Mouse (Mus musculus) megakaryocyte, embryonic 14.5 days (primary cell): ENCODE results near the gene Fos. TPM values are rescaled to one million over a fixed set of nuclear protein-coding genes. Genes with fewer than 3 reads are reported as not detected.

Experiments used
- H3K27me3 ChIP-seq: replicated peaks from 2 replicates; pipeline ENCODE3; 2012; ENCODE audit warnings: inconsistent platforms
- H3K36me3 ChIP-seq: replicated peaks from 2 replicates; pipeline ENCODE3; 2012; ENCODE audit warnings: low read length, inconsistent platforms, mixed read lengths
- H3K4me1 ChIP-seq: 2 replicates; pipeline ENCODE4 v1.6.1; 2012; ENCODE audit warnings: inconsistent platforms
- H3K4me3 ChIP-seq: replicated peaks from 2 replicates; pipeline ENCODE3; 2012; ENCODE audit warnings: moderate library complexity, mild to moderate bottlenecking, inconsistent platforms
- H3K9me3 ChIP-seq: 2 replicates; pipeline ENCODE4 v1.6.1; 2012; ENCODE audit warnings: inconsistent platforms
- FLI1 ChIP-seq: IDR thresholded peaks from 2 replicates; pipeline ENCODE4 v1.6.1; 2012; ENCODE audit warnings: low read length, inconsistent platforms, mixed read lengths
- GATA1 ChIP-seq: IDR thresholded peaks from 3 replicates; pipeline ENCODE4 v1.6.1; 2012; ENCODE audit warnings: mixed read lengths, low read length, inconsistent platforms, borderline replicate concordance
- polyA plus RNA-seq: library from polyadenylated mRNA; stranded (reverse); fragments of >175 nt; gene quantifications from 2 replicates; pipeline ENCODE4 v1.2.3, GENCODE M21; 2012; ENCODE audit warnings: low replicate concordance; ENCODE audit not compliant: insufficient read depth

The Fos gene
- polyA plus RNA-seq, 1 experiment, result 223 TPM

DNA sequence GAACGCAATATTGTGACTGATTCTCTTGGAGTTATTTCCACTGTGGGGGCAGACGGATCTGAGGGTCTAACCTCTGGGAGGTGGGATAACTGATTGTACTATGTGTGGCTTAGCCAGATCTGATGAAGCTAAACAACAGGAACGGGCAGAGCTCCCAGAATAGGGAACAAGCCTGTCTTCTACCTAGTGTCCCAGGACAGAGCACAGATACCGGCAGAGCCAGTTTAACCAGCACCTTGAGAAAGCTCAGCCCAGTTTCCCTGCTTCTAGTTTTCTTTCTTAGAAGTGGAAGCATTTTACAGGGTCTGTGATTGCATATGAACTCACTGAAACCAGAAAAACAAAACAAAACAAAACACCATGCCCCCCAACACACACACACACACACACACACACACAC lies 13.9 kb upstream of the Fos start:
- peaks cover 15% of the 10 kb centered on the region for H3K9me3 ChIP-seq
- H3K36me3 ChIP-seq, result no peaks in the 10 kb centered on the region
- peaks cover 38% of the 10 kb centered on the region for H3K4me1 ChIP-seq
- peaks cover 46% of the 10 kb centered on the region for H3K27me3 ChIP-seq
- no peak overlapping the region for H3K4me3 ChIP-seq
- TF ChIP-seq GATA1 (no peak), FLI1 (no peak)

DNA sequence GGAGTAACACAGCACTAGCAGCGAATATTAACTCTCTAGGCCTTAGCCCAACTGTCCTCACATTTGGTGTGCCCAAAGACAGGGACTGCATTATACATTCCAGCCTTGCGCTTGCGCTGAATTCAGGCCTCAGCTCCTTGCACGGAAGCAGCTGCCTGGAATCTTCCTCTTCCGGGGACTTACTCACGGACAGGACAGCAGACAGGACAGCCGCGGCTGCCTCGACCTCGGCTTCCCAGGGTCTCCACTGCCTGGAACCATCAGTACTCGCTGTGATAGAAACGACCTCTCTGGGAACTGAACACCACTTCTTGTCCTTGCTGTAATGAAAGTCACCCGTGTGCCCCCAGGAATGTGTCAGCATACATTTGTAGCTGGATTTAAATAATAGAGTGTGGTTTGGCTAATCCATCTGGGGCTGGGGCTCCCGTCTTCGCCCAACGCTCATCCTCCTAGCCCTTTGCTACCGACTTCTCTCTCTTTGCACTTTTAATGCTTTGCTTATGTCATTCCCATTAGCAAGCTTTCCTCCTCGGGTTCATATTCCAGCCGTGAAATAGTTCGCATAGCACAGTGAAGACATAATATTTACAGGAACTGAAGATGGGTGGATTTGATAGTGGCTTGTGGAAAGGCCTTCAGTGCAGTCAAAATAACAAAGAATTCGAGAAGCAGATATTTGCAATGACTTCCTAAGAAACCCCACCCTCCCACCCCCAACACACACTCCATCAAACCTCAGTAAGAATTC lies 11.6 kb upstream of the Fos start:
- peaks cover 15% of the 10 kb centered on the region for H3K9me3 ChIP-seq
- peaks cover 18% of the 10 kb centered on the region for H3K4me1 ChIP-seq
- no peak for TF ChIP-seq FLI1
- TF ChIP-seq GATA1, result no peak
- no peaks in the 10 kb centered on the region for H3K36me3 ChIP-seq
- no peak overlapping the region for H3K4me3 ChIP-seq
- H3K27me3 ChIP-seq, result peaks cover 57% of the 10 kb centered on the region

DNA sequence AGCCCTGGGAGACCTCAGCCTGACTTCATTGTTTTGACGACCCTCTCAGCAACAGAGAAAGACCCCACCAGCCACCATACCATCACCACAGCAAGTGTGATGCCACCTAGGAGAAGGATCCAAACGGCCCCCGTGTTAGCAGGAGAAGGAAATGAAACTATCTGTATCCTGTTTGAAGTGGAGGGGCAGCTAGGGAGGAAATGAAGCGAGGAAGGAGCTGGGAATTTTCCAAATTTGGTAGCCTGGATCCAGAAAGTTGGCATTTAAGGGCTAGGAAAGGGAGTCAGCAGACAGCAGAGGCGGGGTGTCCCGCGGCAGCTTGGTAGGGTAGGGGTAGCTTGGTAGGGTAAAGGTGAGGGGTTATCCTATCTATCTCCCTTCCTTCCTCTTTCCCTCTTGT lies 10.9 kb upstream of the Fos start:
- H3K4me1 ChIP-seq, result peaks cover 17% of the 10 kb centered on the region
- no peak overlapping the region for H3K4me3 ChIP-seq
- H3K36me3 ChIP-seq, result no peaks in the 10 kb centered on the region
- TF ChIP-seq FLI1 (no peak), GATA1 (no peak)
- peaks cover 59% of the 10 kb centered on the region for H3K27me3 ChIP-seq
- H3K9me3 ChIP-seq, result peaks cover 15% of the 10 kb centered on the region

DNA sequence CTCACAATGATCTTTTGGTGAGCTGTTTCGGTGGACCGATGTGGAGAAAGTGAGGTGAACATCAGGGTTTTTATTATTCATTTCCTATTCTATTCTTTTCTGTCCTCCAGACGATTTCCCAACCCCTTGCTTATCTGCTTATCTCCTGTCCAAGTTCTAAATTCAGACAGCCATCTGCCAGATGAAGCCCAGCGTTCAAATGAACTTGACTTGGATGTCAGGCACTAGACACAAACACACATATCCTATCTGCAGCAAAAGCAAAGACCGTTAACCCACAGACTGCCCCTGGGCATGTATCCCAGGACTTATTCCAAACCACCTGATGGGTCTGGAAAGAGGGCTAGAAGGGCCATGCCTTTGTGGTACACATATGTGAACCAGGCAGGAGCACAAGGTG lies 9.3 kb upstream of the Fos start:
- H3K9me3 ChIP-seq, result peaks cover 4% of the 10 kb centered on the region
- H3K27me3 ChIP-seq, result peaks cover 73% of the 10 kb centered on the region
- no peak for TF ChIP-seq FLI1
- TF ChIP-seq GATA1, result no peak
- H3K36me3 ChIP-seq, result no peaks in the 10 kb centered on the region
- peaks cover 29% of the 10 kb centered on the region for H3K4me1 ChIP-seq
- H3K4me3 ChIP-seq, result no peak overlapping the region

DNA sequence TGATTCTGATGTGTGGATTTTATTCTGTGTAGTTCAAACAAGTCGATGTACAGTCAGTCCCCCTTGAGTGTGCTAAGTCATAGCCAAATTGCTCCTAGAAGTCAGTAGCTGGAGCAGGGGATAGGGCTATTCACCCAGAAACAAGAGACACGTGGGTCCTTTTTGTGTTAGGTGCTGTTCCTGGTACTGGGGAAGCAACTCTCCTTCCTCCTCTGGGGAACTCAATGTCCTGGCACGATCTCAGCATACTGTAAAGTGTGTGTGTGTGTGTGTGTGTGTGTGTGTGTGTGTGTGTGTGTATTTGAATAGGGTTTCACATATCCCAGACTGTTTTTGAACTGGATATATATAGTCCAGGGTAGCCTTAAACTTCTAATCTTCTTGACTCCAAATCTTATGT lies 8.8 kb upstream of the Fos start:
- Histone ChIP-seq H3K9me3 (no peaks in the 10 kb centered on the region), H3K4me3 (no peak overlapping the region), H3K27me3 (peaks cover 75% of the 10 kb centered on the region), H3K4me1 (peaks cover 32% of the 10 kb centered on the region), H3K36me3 (no peaks in the 10 kb centered on the region)
- no peak for TF ChIP-seq GATA1
- TF ChIP-seq FLI1, result no peak

DNA sequence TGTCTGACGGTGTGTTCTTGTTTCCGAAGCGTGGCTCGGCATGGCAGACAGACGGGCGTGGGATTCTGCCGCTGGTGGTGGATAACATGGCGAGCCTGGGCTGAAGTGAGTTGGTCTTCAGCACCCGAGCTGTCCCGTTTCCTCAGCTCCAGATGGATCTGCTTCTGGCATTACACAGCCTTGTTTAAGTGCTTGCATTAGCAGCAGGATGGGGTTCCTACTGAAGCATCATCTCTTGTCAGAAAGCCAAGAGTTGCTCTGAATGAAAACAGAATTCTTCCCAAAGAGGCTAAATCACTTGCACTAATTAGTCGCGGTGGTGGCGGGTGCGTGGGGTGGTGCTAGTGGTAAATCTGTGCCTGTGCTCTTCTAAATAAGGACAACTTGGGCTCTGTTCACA lies 5.8 kb upstream of the Fos start:
- Histone ChIP-seq H3K36me3 (no peaks in the 10 kb centered on the region), H3K27me3 (peaks cover 87% of the 10 kb centered on the region), H3K9me3 (no peaks in the 10 kb centered on the region), H3K4me1 (peaks cover 47% of the 10 kb centered on the region), H3K4me3 (no peak overlapping the region)
- TF ChIP-seq FLI1 (no peak), GATA1 (no peak)

DNA sequence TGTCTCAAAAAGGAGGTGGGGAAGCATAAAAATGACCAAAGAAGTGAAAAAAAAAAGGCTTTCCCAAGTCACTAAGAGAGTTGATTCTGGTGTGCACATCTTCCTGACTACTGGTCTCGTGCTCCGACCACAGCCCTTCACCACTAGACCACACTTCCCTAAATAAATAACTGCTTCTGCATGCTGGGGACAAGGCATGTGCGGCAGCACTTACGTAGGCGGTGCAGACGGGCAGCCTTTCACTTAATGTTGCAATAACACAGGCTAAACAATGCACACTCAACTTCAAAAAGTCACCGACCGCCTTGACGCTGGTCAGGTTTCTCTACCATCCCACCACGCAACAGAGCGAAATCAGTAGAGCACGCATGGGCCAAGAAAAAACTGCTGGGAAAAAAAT lies 5.0 kb upstream of the Fos start:
- Histone ChIP-seq H3K4me3 (peak overlapping the region; percentile 84), H3K27me3 (peaks cover 83% of the 10 kb centered on the region), H3K36me3 (no peaks in the 10 kb centered on the region), H3K4me1 (peaks cover 53% of the 10 kb centered on the region), H3K9me3 (no peaks in the 10 kb centered on the region)
- TF ChIP-seq GATA1 (no peak), FLI1 (no peak)

DNA sequence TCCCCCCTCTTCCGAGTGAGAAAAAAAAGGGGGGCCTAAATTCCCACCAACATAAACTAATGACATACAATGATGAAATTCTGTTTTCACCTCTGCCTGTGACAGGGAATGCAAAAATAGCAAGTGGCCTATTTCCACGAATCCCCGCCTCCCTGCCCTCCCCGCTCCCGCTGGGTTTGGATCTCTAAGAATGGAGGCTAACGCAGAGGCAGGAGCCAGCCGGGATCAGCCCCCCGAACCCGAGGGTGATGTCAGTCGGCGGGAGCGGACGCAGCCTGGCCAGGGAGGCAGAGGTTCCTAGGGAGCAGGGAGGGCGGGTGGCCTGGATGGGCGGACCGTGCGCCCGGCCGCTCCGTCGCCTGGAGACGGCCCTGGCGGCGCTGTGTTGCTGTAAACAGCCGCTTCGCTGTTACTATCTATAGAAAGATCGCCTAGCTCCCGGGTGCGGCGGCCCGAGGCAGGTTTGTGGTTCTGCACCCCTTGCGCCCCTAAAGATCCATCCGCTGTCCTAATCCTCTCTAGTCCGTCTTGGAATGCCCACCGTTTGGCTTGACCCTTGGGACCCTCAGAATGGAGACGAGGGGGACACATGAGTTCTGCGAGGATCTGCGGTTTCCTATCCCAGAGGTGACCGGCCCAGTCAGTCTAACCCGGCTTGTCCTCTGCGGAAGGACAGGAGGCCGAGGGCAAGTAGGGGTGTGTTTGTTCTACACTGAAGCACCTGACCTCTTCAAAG lies 1.6 kb upstream of the Fos start:
- Histone ChIP-seq H3K4me1 (peaks cover 68% of the 10 kb centered on the region), H3K4me3 (peak overlapping the region; percentile 93), H3K9me3 (no peaks in the 10 kb centered on the region), H3K36me3 (peaks cover 12% of the 10 kb centered on the region), H3K27me3 (peaks cover 84% of the 10 kb centered on the region)
- TF ChIP-seq FLI1, result no peak
- no peak for TF ChIP-seq GATA1

DNA sequence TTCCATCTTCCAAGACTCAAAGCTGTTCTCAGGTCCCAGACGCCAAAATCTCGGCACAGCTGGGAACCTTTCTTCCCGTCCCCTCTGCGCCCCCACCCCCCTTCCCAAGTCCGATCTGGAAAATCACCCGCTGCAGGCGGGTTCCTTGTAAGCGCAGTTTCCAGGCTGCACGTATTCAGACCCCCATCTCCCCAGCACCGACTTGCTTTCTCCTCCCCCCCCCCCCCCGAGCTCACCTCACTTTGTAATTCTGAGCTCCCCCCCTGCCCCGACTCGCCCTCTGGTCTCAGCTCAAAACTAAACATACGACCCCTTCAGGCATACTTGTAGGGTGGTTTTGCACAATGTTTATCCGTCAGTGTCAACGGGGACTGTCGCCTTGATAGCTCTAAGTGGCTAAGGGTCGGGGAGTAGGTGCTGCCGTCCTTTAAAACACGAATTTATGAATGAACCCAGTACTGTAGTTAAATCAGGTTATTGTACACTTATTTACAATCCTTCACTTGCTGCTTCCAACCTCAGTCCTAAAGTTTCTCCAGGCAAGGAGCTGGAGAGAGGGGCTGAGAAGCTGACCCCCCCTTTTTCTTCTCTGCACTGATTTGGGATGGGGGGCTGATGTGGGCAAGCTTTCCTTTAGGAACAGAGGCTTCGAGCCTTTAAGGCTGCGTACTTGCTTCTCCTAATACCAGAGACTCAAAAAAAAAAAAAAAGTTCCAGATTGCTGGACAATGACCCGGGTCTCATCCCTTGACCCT lies 857 bp upstream of the Fos start:
- H3K4me1 ChIP-seq, result peaks cover 64% of the 10 kb centered on the region
- H3K36me3 ChIP-seq, result peaks cover 12% of the 10 kb centered on the region
- H3K27me3 ChIP-seq, result peaks cover 80% of the 10 kb centered on the region
- TF ChIP-seq FLI1 (no peak), GATA1 (no peak)
- H3K4me3 ChIP-seq, result peak overlapping the region; percentile 93
- H3K9me3 ChIP-seq, result no peaks in the 10 kb centered on the region
